10 mouse cellular contexts compared by ENCODE assay signal in the genomic region with DNA sequence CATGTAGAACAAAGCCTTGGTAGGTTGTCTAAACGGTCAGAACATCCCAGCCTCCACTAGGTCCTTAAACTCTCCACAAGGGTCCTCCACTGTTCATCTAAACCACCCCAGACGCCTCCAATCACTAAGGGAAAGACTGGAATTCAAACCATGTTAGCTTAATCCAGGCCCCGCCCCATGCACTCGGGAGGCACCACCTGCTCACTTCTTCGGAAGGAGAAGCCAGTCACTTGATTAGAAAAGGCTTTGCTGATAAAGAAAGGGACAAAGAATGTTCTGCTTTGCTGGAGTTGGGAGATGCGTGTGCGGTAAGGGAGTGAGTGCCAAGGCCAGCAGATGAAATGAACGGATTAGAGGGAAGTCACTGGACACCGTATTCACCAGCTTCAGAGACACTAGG. TPM values are rescaled to one million over a fixed set of nuclear protein-coding genes. Genes with fewer than 3 reads are reported as not detected.
DNase-seq lines count a peak whose midpoint lies in the region; ATAC-seq and TF ChIP-seq lines count a peak whose summit lies in the region.
"Had no signal": no experiment of that assay in that cellular context is flagged by ENCODE, and none has a peak within 500 bp of the region (broad histone marks: within the 10 kb centered on the region; RNA-seq: fewer than 3 reads in every experiment).

No protein-coding gene starts in this region.

- no peak for DNase-seq in heart, postnatal 25 days (ENCODE audit: low spot score)
- DNase-seq in Muller cell, postnatal 12 days (ENCODE audit: inconsistent ontology term) = peak; percentile 39
- peak; percentile 69 for DNase-seq in kidney, postnatal 0 days (ENCODE audit: low spot score)
- DNase-seq in lung, postnatal 10 days = peak; percentile 80
- DNase-seq in spleen, adult 12 weeks (ENCODE audit: low spot score) = no peak
- DNase-seq in right cerebral cortex, adult 2 months (ENCODE audit: low spot score in 2 of 2) = no peak
- DNase-seq in thymus, postnatal 0 days (ENCODE audit: low spot score) = no peak
- DNase-seq: adrenal gland, postnatal 14 days had no signal

- H3K9ac ChIP-seq in heart, embryonic 13.5 days = 0 out of 2 replicates have a peak overlapping the region, but pooled peaks have one; percentile 19
- H3K9ac ChIP-seq in kidney, postnatal 0 days (ENCODE audit: low read depth, low read length) = no peak overlapping the region

- no peaks in the 10 kb centered on the region for H3K36me3 ChIP-seq in heart, embryonic 13.5 days
- no peaks in the 10 kb centered on the region for H3K36me3 ChIP-seq in kidney, postnatal 0 days (ENCODE audit: insufficient read depth, low read length)

- no peaks in the 10 kb centered on the region for H3K9me3 ChIP-seq in heart, embryonic 13.5 days
- no peaks in the 10 kb centered on the region for H3K9me3 ChIP-seq in kidney, postnatal 0 days (replicated peaks; ENCODE audit: low read length)

- intact Hi-C loops in heart, postnatal 25 days (cut with DNase I) = loop anchor here (5.0 kb wide), 1 partner anchor 200 kb away; no protein-coding TSS in a partner anchor

- H3K4me1 ChIP-seq in heart, embryonic 13.5 days = peaks cover 24% of the 10 kb centered on the region
- H3K4me1 ChIP-seq in kidney, postnatal 0 days (replicated peaks; ENCODE audit: insufficient read depth, low read length) = no peaks in the 10 kb centered on the region; the same call in 1 of the 2 replicates

- peak overlapping the region; percentile 57 for H3K4me2 ChIP-seq in heart, embryonic 13.5 days
- H3K4me2 ChIP-seq in kidney, postnatal 0 days (ENCODE audit: low read length) = no peak overlapping the region

- peak overlapping the region; percentile 12; the same call in 1 of the 2 replicates for H3K4me3 ChIP-seq in heart, embryonic 13.5 days
- no peak overlapping the region for H3K4me3 ChIP-seq in kidney, postnatal 0 days (replicated peaks; ENCODE audit: low read depth, low read length)

- 10% methylated on average over 9 of the region's 9 CpGs for WGBS in heart, embryonic 13.5 days
- 27% methylated on average over 9 of the region's 9 CpGs for WGBS in kidney, postnatal 0 days

- H3K27ac ChIP-seq in heart, embryonic 13.5 days (replicated peaks) = no peak overlapping the region
- H3K27ac ChIP-seq in kidney, postnatal 0 days = no peak overlapping the region

- TF ChIP-seq CTCF in kidney, postnatal 0 days (IDR thresholded peaks at IDR 0.05; ENCODE audit: low read depth) = peak; percentile 19; the same call in 1 of the 2 replicates

- ATAC-seq in heart, embryonic 13.5 days (ENCODE audit: extremely low read depth, insufficient number of reproducible peaks, low FRiP score, low TSS enrichment) = no peak
- ATAC-seq in kidney, postnatal 0 days (replicated peaks; ENCODE audit: low FRiP score, low read depth) = no peak

- H3K27me3 ChIP-seq in heart, embryonic 13.5 days (replicated peaks) = 0 out of 2 replicates have a peak, but pooled peaks cover 6% of the 10 kb centered on the region
- no peaks in the 10 kb centered on the region for H3K27me3 ChIP-seq in kidney, postnatal 0 days (ENCODE audit: insufficient read depth, low read length)
- H3K27me3 ChIP-seq: CH12.LX had no signal

RNA-seq across cellular contexts. Expression of a gene that starts 54.5 kb away (rescaled TPM):
- polyA plus RNA-seq in heart, embryonic 13.5 days (2015; fragmentation: Nextera tagmentation; extraction: Ambion mirVana) = 0.94 and 1.2 TPM in 2 replicates
- total RNA-seq in heart, postnatal 25 days (2021) = 1 to 10 TPM; 7.8 to 8.2 TPM
- 0.71 and 1.4 TPM in 2 replicates for polyA plus RNA-seq in kidney, postnatal 0 days (2015; fragmentation: Nextera tagmentation; extraction: Ambion mirVana)
- polyA plus RNA-seq in thymus, postnatal 0 days (2015; fragmentation: Nextera tagmentation; extraction: Ambion mirVana) = 0.25 and 0.45 TPM in 2 replicates

Comparison
In these comparisons a context has a peak if more than half of its experiments do, and no peak if none do; other contexts are left out.
1. DNase-seq: peak in Muller cell, postnatal 12 days (single experiment), kidney, postnatal 0 days (single experiment) and lung, postnatal 10 days (single experiment); none in heart, postnatal 25 days (single experiment), spleen, adult 12 weeks (single experiment), right cerebral cortex, adult 2 months (0 of 2) and thymus, postnatal 0 days (single experiment).